Mouse (Mus musculus) hindbrain, embryonic 11.5 days (tissue): ENCODE data around the gene Sept1. TPM values are rescaled to one million over a fixed set of nuclear protein-coding genes. Genes with fewer than 3 reads are reported as not detected.

Experiments used
- ATAC-seq: fragments of 200-750 bp; cut with Nextera tagmentation; 2 replicates; pipeline ENCODE4 v1.8.0; 2017; ENCODE audit warnings: mild to moderate bottlenecking, moderate TSS enrichment, moderate library complexity; ENCODE audit not compliant: low FRiP score
- DNase-seq: peaks from one replicate; pipeline ENCODE4 v3.0.0-alpha.2; 2015; ENCODE audit warnings: low spot score
- H3K27ac ChIP-seq: fragments of 300-500 bp; sonication (generic); 2 replicates; pipeline ENCODE4 v1.5.1; 2014; ENCODE audit warnings: mild to moderate bottlenecking, low read depth, low read length
- H3K27me3 ChIP-seq: fragments of 300-500 bp; sonication (generic); 2 replicates; pipeline ENCODE4 v1.6.1; 2014; ENCODE audit warnings: mild to moderate bottlenecking, low read length, moderate library complexity, mixed read lengths; ENCODE audit not compliant: control insufficient read depth, insufficient read depth
- H3K36me3 ChIP-seq: fragments of 300-500 bp; sonication (generic); 2 replicates; pipeline ENCODE4 v1.6.1; 2014; ENCODE audit warnings: mild to moderate bottlenecking, low read length, moderate library complexity, mixed read lengths; ENCODE audit not compliant: control insufficient read depth, insufficient read depth
- H3K4me1 ChIP-seq: fragments of 300-500 bp; sonication (generic); replicated peaks from 2 replicates; pipeline ENCODE4 v1.6.1; 2014; ENCODE audit warnings: low read length, mixed read lengths; ENCODE audit not compliant: control insufficient read depth, insufficient read depth
- H3K4me2 ChIP-seq: fragments of 300-500 bp; sonication (generic); replicated peaks from 2 replicates; pipeline ENCODE4 v1.6.1; 2014; ENCODE audit warnings: mild to moderate bottlenecking, low read depth, low read length
- H3K4me3 ChIP-seq: fragments of 300-500 bp; sonication (generic); 2 replicates; pipeline ENCODE4 v1.5.1; 2014; ENCODE audit warnings: low read depth, low read length
- H3K9ac ChIP-seq: fragments of 300-500 bp; sonication (generic); 2 replicates; pipeline ENCODE4 v1.6.1; 2014; ENCODE audit warnings: low read depth, low read length
- H3K9me3 ChIP-seq: fragments of 300-500 bp; sonication (generic); 2 replicates; pipeline ENCODE4 v1.6.1; 2016; ENCODE audit warnings: low read length; ENCODE audit not compliant: control insufficient read depth
- WGBS: fragments of 180-500 bp; shearing (Covaris S2); extraction: QIAGEN DNeasy Blood & Tissue Kit; methylation state at CpG from one replicate; pipeline ENCODE4 v1.1.7; 2014; 5-methylcytosine and 5-hydroxymethylcytosine counted together
- polyA plus RNA-seq: library from polyadenylated mRNA; unstranded; fragments of >200 nt; fragmentation: Nextera tagmentation; extraction: Ambion mirVana; gene quantifications from 2 replicates; pipeline ENCODE4 v1.2.1, GENCODE M21; 2014

Gene Sept1
- polyA plus RNA-seq, result 23.7 and 30.0 TPM in 2 replicates

DNA sequence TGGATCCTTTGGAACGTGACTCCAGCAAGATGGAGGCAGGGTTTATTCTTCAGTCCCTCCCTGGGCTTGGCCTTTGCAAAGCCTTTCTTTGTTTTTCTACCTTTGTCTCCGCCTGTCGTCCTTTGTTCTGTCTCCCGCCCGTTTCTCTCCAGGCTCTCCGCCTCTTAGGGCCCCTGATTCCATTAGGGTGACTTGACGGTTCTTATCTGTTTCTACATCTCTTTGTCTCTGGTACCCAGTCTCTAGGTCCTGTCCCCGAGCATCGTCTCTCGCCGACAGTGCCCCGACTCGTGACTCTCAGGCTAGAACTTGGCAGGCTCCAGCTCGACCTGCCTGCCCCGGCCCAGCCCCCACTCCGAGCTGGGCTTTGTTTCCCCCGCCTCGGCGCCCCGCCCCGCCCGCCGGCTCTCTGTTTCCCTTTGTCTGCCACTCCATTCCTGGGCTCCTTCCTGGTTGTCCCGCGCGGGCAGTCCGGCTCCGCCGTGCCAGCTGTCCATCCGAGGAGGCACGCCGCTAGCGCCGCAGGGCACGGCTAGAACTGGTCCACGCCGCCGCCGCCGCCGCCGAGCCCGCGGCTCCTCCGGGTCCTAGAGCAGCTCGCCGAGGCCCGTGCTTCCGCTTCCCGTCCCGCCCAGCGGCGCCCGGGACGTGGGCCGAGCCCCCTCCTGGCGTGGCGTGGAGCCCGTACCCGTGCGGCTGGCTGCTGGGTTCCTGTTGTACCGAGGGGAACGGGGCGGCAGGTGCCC, at the start of gene Sept1, which contains the start of gene Zfp553:
Gene Sept1, minus strand, starts transcription at position 509 of the 746 bp plus-strand sequence.
Gene Zfp553, plus strand, starts transcription at position 440 of the 746 bp plus-strand sequence.
- peak; percentile 93 for DNase-seq
- Histone ChIP-seq H3K27me3 (no peaks in the 10 kb centered on the region), H3K36me3 (peaks cover 19% of the 10 kb centered on the region), H3K4me3 (peak within 1 kb of the TSS; percentile 96), H3K4me1 (peaks cover 9% of the 10 kb centered on the region), H3K9ac (peak within 1 kb of the TSS; percentile 99), H3K4me2 (peak within 1 kb of the TSS; percentile 55), H3K27ac (peak within 1 kb of the TSS; percentile 99), H3K9me3 (no peaks in the 10 kb centered on the region)
- WGBS, result under 1% methylated on average over 58 of the region's 64 CpGs
- ATAC-seq, result peak; percentile 92

DNA sequence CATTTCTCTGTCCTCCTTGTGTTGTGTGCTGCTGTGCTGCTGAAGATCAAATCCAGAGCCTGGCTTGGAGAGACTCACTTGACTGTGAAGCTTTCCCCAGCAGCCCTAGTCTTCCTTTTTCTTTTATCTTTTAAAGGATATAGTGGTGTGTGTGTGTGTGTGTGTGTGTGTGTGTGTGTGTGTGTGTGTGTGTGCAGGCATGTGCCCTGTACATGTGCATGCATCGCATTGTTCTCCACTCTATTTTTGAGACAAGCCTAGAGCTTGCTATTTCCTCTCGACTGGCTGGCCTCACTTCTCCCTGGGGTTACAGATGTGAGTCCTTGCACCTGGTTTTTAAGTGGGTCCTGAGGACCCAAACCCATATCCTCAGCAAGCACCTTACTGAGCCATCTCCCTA, 49.3 kb upstream of the Sept1 start:
- no peaks in the 10 kb centered on the region; the same call in 1 of the 2 replicates for H3K4me1 ChIP-seq
- H3K4me3 ChIP-seq, result no peak overlapping the region
- no peak overlapping the region for H3K9ac ChIP-seq
- no peak for DNase-seq
- ATAC-seq, result no peak
- no peak overlapping the region for H3K27ac ChIP-seq
- WGBS, result 81% methylated on average over 2 of the region's 2 CpGs
- no peaks in the 10 kb centered on the region for H3K27me3 ChIP-seq
- H3K4me2 ChIP-seq, result no peak overlapping the region
- H3K9me3 ChIP-seq, result peaks cover 4% of the 10 kb centered on the region; the same call in 1 of the 2 replicates
- H3K36me3 ChIP-seq, result no peaks in the 10 kb centered on the region

DNA sequence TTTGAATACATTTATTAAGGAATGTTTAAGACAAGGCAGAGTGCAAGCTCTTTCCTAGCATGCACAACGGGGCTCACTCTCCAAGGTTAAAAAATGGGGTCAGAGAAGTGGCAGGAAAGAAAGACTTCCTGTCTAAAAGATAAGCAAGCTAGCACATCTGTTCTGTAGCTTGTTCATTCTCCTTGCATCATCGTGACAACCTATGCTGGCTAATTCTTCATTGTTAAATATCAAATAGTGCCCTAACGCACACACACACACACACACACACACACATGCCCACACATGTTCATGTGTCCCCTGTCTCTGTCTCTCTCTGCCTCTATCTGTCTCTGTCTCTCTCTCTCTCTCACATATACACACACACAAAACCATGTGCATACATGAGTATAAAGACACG, 48.2 kb upstream of the Sept1 start:
- H3K4me2 ChIP-seq, result no peak overlapping the region
- ATAC-seq, result no peak
- H3K4me1 ChIP-seq, result no peaks in the 10 kb centered on the region; the same call in 1 of the 2 replicates
- H3K4me3 ChIP-seq, result no peak overlapping the region
- no peaks in the 10 kb centered on the region for H3K27me3 ChIP-seq
- H3K9me3 ChIP-seq, result no peaks in the 10 kb centered on the region
- DNase-seq, result no peak
- H3K27ac ChIP-seq, result no peak overlapping the region
- H3K9ac ChIP-seq, result no peak overlapping the region
- WGBS, result 83% methylated on average over 4 of the region's 4 CpGs
- no peaks in the 10 kb centered on the region for H3K36me3 ChIP-seq

DNA sequence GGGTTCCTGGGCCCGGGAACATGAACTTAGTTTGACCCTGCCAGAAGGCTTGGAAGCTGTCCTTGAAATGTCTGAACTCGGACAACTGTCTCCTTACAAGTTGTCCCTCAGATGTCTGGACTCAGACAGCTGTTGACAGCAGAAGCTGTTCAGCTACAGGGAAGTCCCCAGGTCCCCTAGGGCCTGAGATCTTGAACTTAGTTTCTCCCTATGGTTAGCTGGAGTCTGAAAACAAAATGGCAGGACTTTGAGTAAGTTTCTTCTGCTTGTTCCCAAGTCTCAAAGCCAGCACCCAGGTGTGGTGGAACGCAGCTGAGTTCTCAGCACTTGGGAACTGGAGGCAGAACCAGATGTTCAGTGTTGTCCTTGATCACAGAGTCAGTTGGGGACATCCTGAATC, 47.2 kb upstream of the Sept1 start:
- Histone ChIP-seq H3K9me3 (no peaks in the 10 kb centered on the region), H3K9ac (no peak overlapping the region), H3K4me2 (no peak overlapping the region), H3K27ac (no peak overlapping the region), H3K4me1 (no peaks in the 10 kb centered on the region; the same call in 1 of the 2 replicates), H3K36me3 (no peaks in the 10 kb centered on the region), H3K4me3 (no peak overlapping the region), H3K27me3 (no peaks in the 10 kb centered on the region)
- 73% methylated on average over 3 of the region's 3 CpGs for WGBS
- ATAC-seq (no peak), DNase-seq (no peak)

DNA sequence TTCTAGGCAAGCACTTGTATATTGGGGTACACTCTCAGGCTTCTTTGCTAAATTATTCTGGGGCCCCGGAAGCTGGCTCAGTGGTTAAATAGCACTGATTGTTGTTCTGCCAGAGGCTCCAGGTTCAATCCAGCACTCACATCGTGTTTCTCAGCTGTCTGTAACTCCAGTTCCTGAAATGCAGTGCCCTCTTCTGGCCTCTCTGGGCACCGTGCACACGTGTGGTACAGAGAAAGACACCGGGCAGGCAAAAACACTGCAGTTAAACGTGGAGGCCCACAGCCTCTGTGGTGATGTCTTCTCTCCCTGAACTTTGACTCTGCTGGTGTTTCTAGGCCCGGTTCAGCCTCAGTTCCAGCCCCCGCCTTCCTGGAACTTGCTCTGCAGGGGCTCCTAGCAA, 45.4 kb upstream of the Sept1 start:
- Histone ChIP-seq H3K4me3 (no peak overlapping the region), H3K9me3 (no peaks in the 10 kb centered on the region), H3K4me1 (no peaks in the 10 kb centered on the region; the same call in 1 of the 2 replicates), H3K4me2 (no peak overlapping the region), H3K27me3 (no peaks in the 10 kb centered on the region), H3K27ac (no peak overlapping the region), H3K9ac (no peak overlapping the region), H3K36me3 (no peaks in the 10 kb centered on the region)
- DNase-seq, result peak; percentile 64
- WGBS, result 21% methylated on average over 8 of the region's 8 CpGs
- no peak for ATAC-seq

- Histone ChIP-seq H3K27me3 (no peaks in the 10 kb centered on the region), H3K4me1 (no peaks in the 10 kb centered on the region; the same call in 1 of the 2 replicates), H3K9me3 (no peaks in the 10 kb centered on the region), H3K4me3 (no peak overlapping the region), H3K9ac (no peak overlapping the region), H3K36me3 (no peaks in the 10 kb centered on the region), H3K4me2 (no peak overlapping the region), H3K27ac (no peak overlapping the region)
- DNase-seq (no peak), ATAC-seq (no peak)
- 60% methylated on average over 5 of the region's 5 CpGs for WGBS
These were observed 43.6 kb upstream of the Sept1 start for GRCm38 (mm10) chr7:127276519-127276961.

GRCm38 (mm10) chr7:127273925-127274789, 41.2 kb upstream of the Sept1 start, which contains the start of gene Sephs2:
Gene Sephs2 (minus strand): TSS chr7:127274055.
- Histone ChIP-seq H3K4me2 (peak within 1 kb of the TSS; percentile 96), H3K4me3 (peak within 1 kb of the TSS; percentile 86), H3K9me3 (no peaks in the 10 kb centered on the region), H3K4me1 (no peaks in the 10 kb centered on the region), H3K27ac (peak within 1 kb of the TSS; percentile 69; the same call in 1 of the 2 replicates), H3K36me3 (no peaks in the 10 kb centered on the region), H3K9ac (peak within 1 kb of the TSS; percentile 93), H3K27me3 (no peaks in the 10 kb centered on the region)
- DNase-seq (peak; percentile 95), ATAC-seq (peak; percentile 85)
- WGBS, result 2% methylated on average over 39 of the region's 39 CpGs

GRCm38 (mm10) chr7:127273118-127273923, 40.4 kb upstream of the Sept1 start:
- ATAC-seq, result peak; percentile 79
- Histone ChIP-seq H3K27me3 (no peaks in the 10 kb centered on the region), H3K4me1 (no peaks in the 10 kb centered on the region), H3K9ac (peak overlapping the region; percentile 93), H3K4me3 (peak overlapping the region; percentile 86), H3K4me2 (peak overlapping the region; percentile 96), H3K9me3 (no peaks in the 10 kb centered on the region), H3K27ac (peak overlapping the region; percentile 69; the same call in 1 of the 2 replicates), H3K36me3 (no peaks in the 10 kb centered on the region)
- 17% methylated on average over 50 of the region's 50 CpGs for WGBS
- DNase-seq, result no peak
